Mouse (Mus musculus) G1E (cell line): ENCODE data around the gene Rnase1. TPM values are rescaled to one million over a fixed set of nuclear protein-coding genes. Genes with fewer than 3 reads are reported as not detected.

Experiments
- ATAC-seq: 2 replicates; pipeline ENCODE4 v1.8.0; 2016; ENCODE audit warnings: mild to moderate bottlenecking; ENCODE audit not compliant: insufficient number of reproducible peaks, poor library complexity, low FRiP score, severe bottlenecking; ENCODE audit errors: extremely low read depth
- DNase-seq: peaks from one replicate; pipeline ENCODE4 v3.0.0; 2012; ENCODE audit warnings: low spot score
- H3K27me3 ChIP-seq: 2 replicates; pipeline ENCODE4 v1.6.1; 2012; ENCODE audit warnings: mild to moderate bottlenecking, low read length, inconsistent platforms; ENCODE audit not compliant: insufficient read depth
- H3K36me3 ChIP-seq: replicated peaks from 2 replicates; pipeline ENCODE3; 2012; ENCODE audit warnings: mild to moderate bottlenecking, inconsistent platforms
- H3K4me1 ChIP-seq: 2 replicates; pipeline ENCODE4 v1.6.1; 2012; ENCODE audit warnings: low read depth, low read length, inconsistent platforms, mixed read lengths; ENCODE audit not compliant: insufficient read depth
- H3K4me3 ChIP-seq: 2 replicates; pipeline ENCODE4 v1.5.1; 2012; ENCODE audit warnings: low read depth, mild to moderate bottlenecking, inconsistent platforms, low read length, moderate library complexity, mixed read lengths
- H3K9me3 ChIP-seq: replicated peaks from 2 replicates; pipeline ENCODE4 v1.6.1; 2012; ENCODE audit warnings: inconsistent platforms
- CTCF ChIP-seq: IDR thresholded peaks from 2 replicates; pipeline ENCODE4 v1.5.1; 2012; ENCODE audit warnings: low read depth, low read length, inconsistent platforms, mixed read lengths
- GATA1 ChIP-seq: IDR thresholded peaks from 2 replicates; pipeline ENCODE4 v1.6.1; 2012; ENCODE audit warnings: borderline replicate concordance, low read length, inconsistent platforms, mixed read lengths
- GATA2 ChIP-seq: IDR thresholded peaks from 2 replicates; pipeline ENCODE4 v1.6.1; 2012; ENCODE audit warnings: low read depth, low read length, inconsistent platforms, borderline replicate concordance
- POLR2AphosphoS5 ChIP-seq: IDR thresholded peaks from 2 replicates; pipeline ENCODE4 v1.6.1; 2012; ENCODE audit warnings: low read depth, low read length, inconsistent platforms; ENCODE audit not compliant: insufficient replicate concordance
- TAL1 ChIP-seq: conservative IDR thresholded peaks from 2 replicates; pipeline ENCODE4 v1.6.1; 2012; ENCODE audit warnings: low read depth, low read length, inconsistent platforms, mixed read lengths
- polyA plus RNA-seq: library from polyadenylated mRNA; stranded (reverse); fragments of >175 nt; gene quantifications from 2 replicates; pipeline ENCODE4 v1.2.3, GENCODE M21; 2012
- total RNA-seq, 2 experiments: library from RNA; stranded (forward) in 1 of 2; stranded (reverse) in 1 of 2; fragments of 200-1000 nt in 1 of 2; fragments of >200 nt in 1 of 2; fragmentation: Nextera tagmentation in 1 of 2; gene quantifications; 2 replicates each; pipeline ENCODE4 v1.2.3; 2014 to 2017

The Rnase1 gene
- total and polyA plus RNA-seq, 3 experiments: 0.22 TPM; not detected in 2

- no peak overlapping the region for H3K4me3 ChIP-seq
- ATAC-seq: no peak
- H3K4me1 ChIP-seq: peaks cover 46% of the 10 kb centered on the region
Observed at GRCm38 (mm10) chr14:51142568-51142967, 4.0 kb downstream of the Rnase1 start.

GRCm38 (mm10) chr14:51142119-51142518, 4.5 kb downstream of the Rnase1 start:
- TF ChIP-seq GATA2: no peak
- no peak overlapping the region for H3K4me3 ChIP-seq
- ATAC-seq: no peak
- peaks cover 46% of the 10 kb centered on the region for H3K4me1 ChIP-seq
- no peaks in the 10 kb centered on the region for H3K36me3 ChIP-seq
- no peak for DNase-seq
- peaks cover 17% of the 10 kb centered on the region for H3K27me3 ChIP-seq
- no peaks in the 10 kb centered on the region for H3K9me3 ChIP-seq

More at GRCm38 (mm10) chr14:51142568-51142967, 4.0 kb downstream of the Rnase1 start:
- H3K9me3 ChIP-seq: no peaks in the 10 kb centered on the region
- H3K27me3 ChIP-seq: peaks cover 17% of the 10 kb centered on the region
- TF ChIP-seq CTCF: no peak
- no peaks in the 10 kb centered on the region for H3K36me3 ChIP-seq
- DNase-seq: no peak

GRCm38 (mm10) chr14:51140342-51140741, 6.2 kb downstream of the Rnase1 start:
- Histone ChIP-seq H3K4me3 (no peak overlapping the region), H3K36me3 (no peaks in the 10 kb centered on the region), H3K9me3 (no peaks in the 10 kb centered on the region), H3K4me1 (peaks cover 31% of the 10 kb centered on the region), H3K27me3 (peaks cover 2% of the 10 kb centered on the region)
- ATAC-seq (no peak), DNase-seq (no peak)
- TF ChIP-seq GATA2: no peak
- no peak for TF ChIP-seq CTCF
- TF ChIP-seq TAL1: no peak
- TF ChIP-seq POLR2AphosphoS5: no peak
- TF ChIP-seq GATA1: no peak

GRCm38 (mm10) chr14:51132372-51132771, 14.2 kb downstream of the Rnase1 start:
- no peaks in the 10 kb centered on the region for H3K27me3 ChIP-seq
- no peak for DNase-seq
- 0 out of 2 replicates have a peak, but pooled peaks have one; percentile 22 for ATAC-seq
- no peaks in the 10 kb centered on the region for H3K9me3 ChIP-seq
- no peak for TF ChIP-seq POLR2AphosphoS5
- no peak for TF ChIP-seq TAL1
- TF ChIP-seq CTCF: no peak
- no peak for TF ChIP-seq GATA1
- no peak for TF ChIP-seq GATA2
- no peaks in the 10 kb centered on the region for H3K36me3 ChIP-seq
- peaks cover 47% of the 10 kb centered on the region for H3K4me1 ChIP-seq
- no peak overlapping the region for H3K4me3 ChIP-seq

- H3K36me3 ChIP-seq: no peaks in the 10 kb centered on the region
- no peaks in the 10 kb centered on the region for H3K27me3 ChIP-seq
- peak overlapping the region; percentile 48; the same call in 1 of the 2 replicates for H3K4me3 ChIP-seq
- H3K9me3 ChIP-seq: no peaks in the 10 kb centered on the region
- ATAC-seq (no peak), DNase-seq (no peak)
- TF ChIP-seq CTCF: no peak
- peaks cover 57% of the 10 kb centered on the region for H3K4me1 ChIP-seq
Observed at GRCm38 (mm10) chr14:51131086-51131815, 15.3 kb downstream of the Rnase1 start.

- ATAC-seq: peak; percentile 83
- Histone ChIP-seq H3K36me3 (no peaks in the 10 kb centered on the region), H3K27me3 (no peaks in the 10 kb centered on the region), H3K4me3 (peak overlapping the region; percentile 69), H3K9me3 (no peaks in the 10 kb centered on the region), H3K4me1 (peaks cover 61% of the 10 kb centered on the region)
- TF ChIP-seq GATA1 (no peak), TAL1 (peak; percentile 87), CTCF (no peak), POLR2AphosphoS5 (no peak)
- DNase-seq: no peak
Observed at GRCm38 (mm10) chr14:51130315-51130940, 16.2 kb downstream of the Rnase1 start.

- TF ChIP-seq GATA1: no peak
- no peak for TF ChIP-seq CTCF
- no peak for TF ChIP-seq POLR2AphosphoS5
- no peak for TF ChIP-seq GATA2
- TF ChIP-seq TAL1: no peak
- Histone ChIP-seq H3K36me3 (no peaks in the 10 kb centered on the region), H3K9me3 (no peaks in the 10 kb centered on the region), H3K27me3 (no peaks in the 10 kb centered on the region), H3K4me1 (peaks cover 64% of the 10 kb centered on the region), H3K4me3 (peak overlapping the region; percentile 69; the same call in 1 of the 2 replicates)
- DNase-seq (no peak), ATAC-seq (no peak)
Observed at GRCm38 (mm10) chr14:51129624-51129975, 17.0 kb downstream of the Rnase1 start.
